Mouse (Mus musculus) urinary bladder, adult 2 months (tissue): Measurements from ENCODE around the gene Hoxc12. TPM values are rescaled to one million over a fixed set of nuclear protein-coding genes. Genes with fewer than 3 reads are reported as not detected.
A peak's percentile ranks its signal among the peaks of the same experiment; 100 is the strongest.

Source experiments
- DNase-seq: peaks from one replicate; pipeline ENCODE4 v3.0.0; 2022; ENCODE audit warnings: low spot score
- polyA plus RNA-seq: library from polyadenylated mRNA; depleted of rRNA; stranded (reverse); fragments of >200 nt; gene quantifications from 2 replicates; pipeline ENCODE4 v1.2.3, GENCODE M21; 2012

The Hoxc12 gene
- polyA plus RNA-seq, 1 experiment, result not detected

DNA sequence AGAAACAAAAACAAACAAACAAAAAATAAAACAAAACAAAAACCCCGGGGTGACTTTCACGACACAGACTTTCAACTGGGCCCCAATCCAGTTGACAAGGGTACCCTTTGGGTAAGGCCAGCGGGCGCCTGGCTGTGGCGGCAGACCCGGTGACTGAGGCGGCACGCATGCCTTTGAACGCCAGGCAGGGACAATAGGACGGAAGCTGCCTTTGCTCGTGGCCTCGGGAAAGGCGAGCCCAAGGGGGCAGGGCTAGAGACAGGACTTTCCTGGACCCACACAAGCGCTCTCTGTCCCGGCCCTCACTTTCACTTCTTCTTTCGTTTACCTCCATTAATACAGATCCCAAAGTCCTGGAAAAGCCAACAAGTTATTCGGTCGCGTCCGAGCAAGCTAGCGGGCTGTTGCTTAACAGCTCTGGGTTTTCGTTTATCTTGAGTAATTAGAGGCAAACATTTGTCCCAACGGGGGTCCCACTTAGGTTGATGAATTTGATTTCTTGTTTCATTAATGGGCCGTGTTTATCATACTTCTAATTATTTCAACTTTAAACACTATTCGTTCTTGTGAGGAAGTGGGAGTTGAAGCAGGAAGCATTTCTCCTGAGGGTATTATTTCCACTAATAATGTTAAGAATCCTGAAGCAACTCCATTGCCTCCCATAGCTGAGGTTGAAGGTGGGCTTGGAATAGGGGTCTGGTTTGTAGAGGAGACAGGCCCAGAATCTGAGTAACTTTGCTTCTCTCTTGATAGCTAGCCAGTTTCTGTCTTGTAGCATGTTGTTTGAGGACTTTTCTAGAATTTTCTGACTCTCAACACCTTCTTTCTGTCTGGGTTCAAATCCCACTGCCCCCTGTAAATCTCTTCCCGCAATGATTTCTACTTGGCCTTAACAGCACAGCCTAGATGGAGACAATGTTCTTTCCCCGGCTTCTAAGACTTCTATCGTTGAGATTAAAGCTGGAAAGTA is 27.4 kb downstream of the Hoxc12 start:
- DNase-seq, result no peak

- no peak for DNase-seq
These were observed 28.7 kb downstream of the Hoxc12 start for GRCm38 (mm10) chr15:102965003-102965891.

GRCm38 (mm10) chr15:102965892-102966775 is 29.6 kb downstream of the Hoxc12 start:
- DNase-seq, result peak; percentile 65

- no peak for DNase-seq
These were observed 30.3 kb downstream of the Hoxc12 start, which contains the start of gene Hoxc10 for GRCm38 (mm10) chr15:102966776-102967311. Gene Hoxc10 (plus strand): TSS chr15:102966796.

- DNase-seq, result no peak
These were observed 30.7 kb downstream of the Hoxc12 start, which contains the start of gene Hoxc5 for GRCm38 (mm10) chr15:102967312-102967510. Gene Hoxc5 (plus strand): TSS chr15:102967443.

GRCm38 (mm10) chr15:102967511-102968397 is 31.2 kb downstream of the Hoxc12 start:
- DNase-seq, result no peak

GRCm38 (mm10) chr15:102969296-102969695 is 32.7 kb downstream of the Hoxc12 start:
- DNase-seq, result no peak

DNA sequence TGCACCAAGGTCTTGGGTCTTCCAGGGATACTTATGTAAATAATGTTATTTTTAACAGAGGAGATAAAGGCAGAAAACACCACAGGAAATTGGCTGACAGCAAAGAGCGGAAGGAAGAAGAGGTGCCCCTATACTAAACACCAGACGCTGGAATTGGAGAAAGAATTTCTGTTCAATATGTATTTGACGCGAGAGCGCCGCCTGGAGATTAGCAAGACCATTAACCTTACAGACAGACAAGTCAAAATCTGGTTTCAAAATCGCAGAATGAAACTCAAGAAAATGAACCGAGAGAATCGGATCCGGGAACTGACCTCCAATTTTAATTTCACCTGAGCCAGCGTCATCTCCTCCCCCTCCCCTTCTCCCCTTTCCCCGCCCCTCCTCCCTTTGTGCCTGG is 34.2 kb downstream of the Hoxc12 start:
- no peak for DNase-seq

DNA sequence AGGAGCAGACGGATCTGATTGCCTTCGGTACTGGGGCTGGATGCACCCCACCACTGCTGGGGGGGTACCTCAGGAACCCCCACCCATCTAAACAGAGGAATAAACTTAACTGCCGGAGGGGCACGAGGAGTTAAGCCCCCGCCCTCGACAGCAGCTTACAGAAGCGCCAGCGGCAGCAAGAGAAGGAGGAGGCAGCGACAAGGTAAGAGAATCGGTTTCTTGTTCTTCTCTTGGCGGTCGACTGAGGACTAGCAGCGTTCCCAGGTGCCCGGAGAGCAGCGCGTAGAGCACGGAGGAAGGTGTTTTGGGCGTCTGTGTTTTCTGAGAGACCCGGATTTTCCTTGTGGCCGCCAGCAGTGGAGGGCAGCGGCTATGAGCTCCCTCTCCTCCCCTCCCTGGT is 35.7 kb downstream of the Hoxc12 start:
- DNase-seq, result no peak

DNA sequence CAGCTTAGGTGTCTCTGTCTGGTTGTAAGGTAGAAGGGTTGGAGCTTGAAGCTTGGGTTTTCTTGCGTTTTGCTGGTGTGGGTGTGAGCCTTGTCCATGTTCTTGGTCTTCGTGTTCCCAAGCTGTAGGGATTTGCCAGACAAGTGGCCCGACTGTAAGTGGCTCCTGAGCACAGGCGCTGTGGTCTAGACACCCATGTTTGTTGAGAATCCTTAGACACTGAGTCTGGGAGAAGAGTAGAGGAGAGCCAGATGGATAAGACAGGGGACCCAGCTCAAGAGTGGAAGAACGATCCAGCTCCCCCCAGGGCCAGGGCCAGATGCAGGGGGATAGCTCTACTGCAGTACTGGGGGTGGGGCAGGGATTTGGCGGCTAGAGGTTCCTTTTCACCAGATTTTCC is 36.2 kb downstream of the Hoxc12 start:
- no peak for DNase-seq

- no peak for DNase-seq
These were observed 38.5 kb downstream of the Hoxc12 start for GRCm38 (mm10) chr15:102975034-102975433.

DNA sequence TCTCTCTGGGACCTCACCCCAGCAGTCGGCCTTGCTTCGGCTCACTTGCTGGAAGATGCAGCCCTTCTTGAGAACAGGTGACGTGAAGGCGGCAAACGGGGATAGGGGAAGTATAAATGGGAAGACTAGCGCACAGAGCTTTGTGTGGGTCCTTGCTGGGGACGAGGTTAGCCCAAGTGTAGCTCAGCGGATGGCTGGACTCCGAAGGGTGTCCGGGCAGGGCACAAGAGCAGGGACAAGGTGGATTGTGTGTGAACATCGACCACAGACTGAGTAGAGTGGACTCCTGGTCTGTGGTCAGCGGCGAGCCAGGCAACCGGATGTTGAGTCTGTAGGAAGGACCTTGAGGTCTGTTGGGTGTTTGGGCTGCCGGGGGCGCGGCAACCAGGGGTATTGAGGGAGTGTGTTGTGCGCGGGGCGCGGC is 39.1 kb downstream of the Hoxc12 start:
- DNase-seq, result peak; percentile 20

- DNase-seq, result peak; percentile 21
These were observed 39.6 kb downstream of the Hoxc12 start, which contains the start of gene Hoxc9 for GRCm38 (mm10) chr15:102976171-102976570. Gene Hoxc9 (plus strand): TSS chr15:102976439.

DNA sequence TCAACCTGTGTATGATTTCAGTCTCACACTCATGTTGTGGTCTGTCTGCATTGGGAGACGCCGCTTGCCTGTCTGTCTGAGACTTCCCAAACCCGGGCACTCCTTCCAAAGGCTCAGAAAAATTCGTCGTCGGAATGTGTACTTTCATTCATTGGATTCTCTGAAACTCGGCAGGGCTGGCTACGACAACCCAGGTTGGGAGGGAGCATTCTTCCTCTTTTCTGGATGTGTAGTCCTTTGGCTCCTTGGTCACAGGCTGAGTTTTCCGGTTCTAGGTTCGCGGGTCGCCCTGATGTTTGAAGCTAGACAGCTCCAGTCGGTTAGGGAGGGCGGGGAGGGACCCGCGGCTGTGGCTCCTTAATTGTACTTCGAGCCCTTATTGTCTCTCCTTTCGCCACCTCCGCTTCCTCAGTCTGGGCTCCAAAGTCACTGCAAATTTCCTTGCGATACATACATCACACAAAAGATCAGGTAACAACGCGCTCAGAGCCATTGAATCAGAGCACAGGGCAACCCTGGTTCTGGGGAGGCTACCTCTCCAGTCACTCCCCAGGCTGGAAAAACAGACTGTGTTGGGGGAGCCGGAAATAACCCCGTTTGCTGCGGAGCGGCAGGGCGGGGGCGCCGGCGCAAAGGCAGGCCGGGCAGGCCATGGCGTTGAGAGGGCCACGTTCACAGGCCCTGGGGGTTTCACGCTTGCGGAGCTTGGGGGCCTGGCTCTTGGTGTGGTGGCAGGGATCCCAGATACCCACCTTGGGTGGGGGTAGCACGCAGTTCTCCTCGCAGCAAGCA is 40.3 kb downstream of the Hoxc12 start:
- DNase-seq, result peak; percentile 25

- no peak for DNase-seq
These were observed 40.9 kb downstream of the Hoxc12 start for GRCm38 (mm10) chr15:102977423-102977974.

- no peak for DNase-seq
These were observed 42.3 kb downstream of the Hoxc12 start for GRCm38 (mm10) chr15:102978615-102979515.

DNA sequence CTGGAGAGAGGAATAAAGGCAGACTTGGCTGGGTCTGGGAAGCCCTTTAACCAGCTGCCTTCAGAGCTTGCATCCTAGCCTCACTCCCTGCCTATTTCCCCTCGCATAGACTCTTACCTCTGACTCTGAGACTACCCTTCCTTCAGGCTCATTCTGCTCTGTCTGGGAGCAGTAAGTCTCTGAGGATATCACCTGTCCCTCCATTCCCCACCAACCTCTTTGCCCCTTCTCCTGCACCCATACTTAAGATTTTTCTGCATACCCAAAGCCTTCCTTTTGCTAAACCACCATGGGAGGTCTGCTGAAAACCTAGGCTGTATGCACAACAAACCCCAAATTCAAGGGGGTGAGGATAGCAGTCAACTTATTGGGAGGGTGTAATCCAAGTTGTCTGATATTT is 43.4 kb downstream of the Hoxc12 start:
- no peak for DNase-seq

DNA sequence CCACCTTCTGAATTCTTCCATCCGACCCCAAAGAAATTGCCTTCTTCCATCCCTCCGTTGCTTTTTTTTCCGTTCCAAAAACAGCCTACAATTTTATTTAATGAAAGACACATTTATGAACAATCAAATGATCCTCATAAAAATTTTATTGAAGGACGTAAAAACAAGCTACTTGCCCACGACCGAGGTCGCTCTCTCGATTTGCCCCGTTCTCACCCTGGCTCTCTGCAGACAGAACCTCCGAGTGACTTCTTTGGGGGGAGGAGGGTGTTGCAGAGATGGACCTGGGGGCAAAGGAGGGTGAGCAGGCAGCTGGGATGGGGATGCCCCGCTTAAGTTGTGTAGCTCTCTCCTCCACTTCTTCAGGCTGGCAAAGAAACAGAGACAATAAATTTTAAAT is 43.8 kb downstream of the Hoxc12 start:
- DNase-seq, result no peak
